Mouse (Mus musculus): ENCODE data around the gene Dnah14. TPM values are rescaled to one million over a fixed set of nuclear protein-coding genes. Genes with fewer than 3 reads are reported as not detected.

The Dnah14 gene
- polyA plus RNA-seq, 1 experiment from 2014 or later, result 1.8 TPM

- H3K9me3 ChIP-seq (ENCODE audit: control insufficient read depth, low read length), result no peaks in the 10 kb centered on the region
- no peak overlapping the region for H3K27ac ChIP-seq (replicated peaks; ENCODE audit: low read depth, low read length)
- WGBS, result 85% methylated on average over 8 of the region's 8 CpGs
- H3K9ac ChIP-seq (ENCODE audit: low read depth, low read length), result no peak overlapping the region
- H3K4me2 ChIP-seq (ENCODE audit: low read depth, low read length), result no peak overlapping the region
- 0 out of 2 replicates have a peak, but pooled peaks cover 2% of the 10 kb centered on the region for H3K27me3 ChIP-seq (replicated peaks; ENCODE audit: control insufficient read depth, insufficient read depth, low read length)
- no peak for ATAC-seq (ENCODE audit: low read depth)
- no peak overlapping the region for H3K4me3 ChIP-seq (ENCODE audit: low read depth, low read length)
- H3K36me3 ChIP-seq (ENCODE audit: control insufficient read depth, insufficient read depth, low read length), result no peaks in the 10 kb centered on the region
- no peak for DNase-seq (ENCODE audit: low spot score)
- H3K4me1 ChIP-seq (ENCODE audit: control insufficient read depth, insufficient read depth, low read length), result no peaks in the 10 kb centered on the region
Measured at GRCm38 (mm10) chr1:181549987-181550386, 26.4 kb upstream of the Dnah14 start.

DNA sequence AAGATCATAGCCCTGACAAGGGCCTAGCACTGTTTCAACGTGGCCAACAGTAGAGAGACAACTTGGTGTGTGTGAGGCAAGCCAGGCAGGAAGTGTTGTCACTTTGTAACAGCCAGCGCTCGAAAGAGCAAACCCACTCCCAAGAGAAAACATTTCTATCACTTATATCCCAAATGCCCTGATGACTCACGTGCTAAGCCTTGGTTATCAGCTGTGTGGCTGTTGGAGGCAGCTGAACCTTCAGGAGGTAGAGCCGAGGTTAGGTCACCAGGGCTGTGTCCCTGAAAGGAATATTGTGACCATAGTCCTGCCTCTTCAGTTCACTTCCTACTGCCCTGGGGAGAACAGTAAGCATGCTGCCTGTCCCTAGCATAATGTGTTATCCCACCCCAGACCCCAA, 25.5 kb upstream of the Dnah14 start:
- no peak for DNase-seq (ENCODE audit: low spot score)
- ATAC-seq (ENCODE audit: low read depth), result no peak
- Histone ChIP-seq H3K9me3 (ENCODE audit: control insufficient read depth, low read length) (no peaks in the 10 kb centered on the region), H3K4me2 (ENCODE audit: low read depth, low read length) (no peak overlapping the region), H3K36me3 (ENCODE audit: control insufficient read depth, insufficient read depth, low read length) (no peaks in the 10 kb centered on the region), H3K27me3 (replicated peaks; ENCODE audit: control insufficient read depth, insufficient read depth, low read length) (no peaks in the 10 kb centered on the region), H3K4me3 (ENCODE audit: low read depth, low read length) (no peak overlapping the region), H3K27ac (replicated peaks; ENCODE audit: low read depth, low read length) (no peak overlapping the region), H3K4me1 (ENCODE audit: control insufficient read depth, insufficient read depth, low read length) (no peaks in the 10 kb centered on the region), H3K9ac (ENCODE audit: low read depth, low read length) (no peak overlapping the region)
- WGBS, result 57% methylated on average over 5 of the region's 5 CpGs

DNA sequence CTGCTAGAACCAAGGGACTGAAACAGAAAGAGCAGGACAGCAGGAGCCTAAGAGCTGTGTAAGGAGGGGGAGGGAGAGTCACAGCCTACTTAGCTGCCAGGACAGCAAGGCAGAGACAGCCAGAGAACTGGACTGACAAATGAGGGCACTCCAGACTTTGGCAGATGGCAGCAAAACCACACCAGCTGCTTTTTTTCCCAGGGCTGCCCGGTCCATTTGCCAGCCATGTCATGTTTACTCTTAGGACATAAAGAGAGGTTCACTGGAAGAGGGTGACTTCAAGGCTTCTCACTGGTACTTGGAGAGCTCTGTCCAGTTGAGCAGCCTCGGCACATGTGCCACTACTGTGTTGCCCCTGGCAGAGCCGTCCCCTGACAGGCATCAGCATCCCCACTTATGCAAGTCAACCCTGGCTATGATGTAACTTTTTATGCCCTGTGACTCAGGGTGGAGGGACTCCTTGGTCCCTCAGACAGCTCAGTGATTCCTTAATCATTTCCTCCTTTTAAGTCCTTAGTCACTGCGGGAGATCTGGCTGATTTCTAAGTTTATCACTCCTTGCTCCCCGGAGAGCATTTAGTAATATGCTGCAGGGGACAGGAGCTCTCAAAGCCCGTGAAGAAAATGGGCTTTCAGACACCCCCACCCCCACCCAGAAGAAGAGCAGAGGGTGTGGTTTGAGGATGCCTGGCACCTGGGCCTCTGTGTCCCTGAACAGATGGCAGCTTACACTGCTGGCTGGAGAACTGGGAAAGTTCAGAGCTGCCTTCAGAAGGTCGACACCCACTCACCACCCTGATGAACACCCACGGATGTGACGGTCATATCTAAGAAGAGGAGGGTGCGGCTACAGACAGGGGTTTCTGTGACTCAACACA, 23.6 kb upstream of the Dnah14 start:
- Histone ChIP-seq H3K4me3 (ENCODE audit: low read depth, low read length) (no peak overlapping the region), H3K9me3 (ENCODE audit: control insufficient read depth, low read length) (no peaks in the 10 kb centered on the region), H3K9ac (ENCODE audit: low read depth, low read length) (no peak overlapping the region), H3K27me3 (replicated peaks; ENCODE audit: control insufficient read depth, insufficient read depth, low read length) (no peaks in the 10 kb centered on the region), H3K36me3 (ENCODE audit: control insufficient read depth, insufficient read depth, low read length) (no peaks in the 10 kb centered on the region), H3K27ac (replicated peaks; ENCODE audit: low read depth, low read length) (no peak overlapping the region), H3K4me1 (ENCODE audit: control insufficient read depth, insufficient read depth, low read length) (no peaks in the 10 kb centered on the region), H3K4me2 (ENCODE audit: low read depth, low read length) (no peak overlapping the region)
- 40% methylated on average over 10 of the region's 10 CpGs for WGBS
- DNase-seq (ENCODE audit: low spot score) (no peak), ATAC-seq (ENCODE audit: low read depth) (peak; percentile 44; the same call in 1 of the 2 replicates)

- Histone ChIP-seq H3K27me3 (replicated peaks; ENCODE audit: control insufficient read depth, insufficient read depth, low read length) (no peaks in the 10 kb centered on the region), H3K4me3 (ENCODE audit: low read depth, low read length) (no peak overlapping the region), H3K27ac (replicated peaks; ENCODE audit: low read depth, low read length) (no peak overlapping the region), H3K36me3 (ENCODE audit: control insufficient read depth, insufficient read depth, low read length) (no peaks in the 10 kb centered on the region), H3K9me3 (ENCODE audit: control insufficient read depth, low read length) (no peaks in the 10 kb centered on the region), H3K9ac (ENCODE audit: low read depth, low read length) (no peak overlapping the region), H3K4me1 (ENCODE audit: control insufficient read depth, insufficient read depth, low read length) (no peaks in the 10 kb centered on the region), H3K4me2 (ENCODE audit: low read depth, low read length) (no peak overlapping the region)
- DNase-seq (ENCODE audit: low spot score), result no peak
- no peak for ATAC-seq (ENCODE audit: low read depth)
- WGBS, result 75% methylated on average over 5 of the region's 5 CpGs
Measured at GRCm38 (mm10) chr1:181555475-181555874, 20.9 kb upstream of the Dnah14 start.

- WGBS, result 58% methylated on average over 10 of the region's 10 CpGs
- Histone ChIP-seq H3K27me3 (replicated peaks; ENCODE audit: control insufficient read depth, insufficient read depth, low read length) (no peaks in the 10 kb centered on the region), H3K4me1 (ENCODE audit: control insufficient read depth, insufficient read depth, low read length) (0 out of 2 replicates have a peak, but pooled peaks cover 3% of the 10 kb centered on the region), H3K9me3 (ENCODE audit: control insufficient read depth, low read length) (no peaks in the 10 kb centered on the region), H3K4me2 (ENCODE audit: low read depth, low read length) (no peak overlapping the region), H3K27ac (replicated peaks; ENCODE audit: low read depth, low read length) (no peak overlapping the region), H3K36me3 (ENCODE audit: control insufficient read depth, insufficient read depth, low read length) (no peaks in the 10 kb centered on the region), H3K4me3 (ENCODE audit: low read depth, low read length) (no peak overlapping the region), H3K9ac (ENCODE audit: low read depth, low read length) (no peak overlapping the region)
- no peak for DNase-seq (ENCODE audit: low spot score)
- ATAC-seq (ENCODE audit: low read depth), result no peak
Measured at GRCm38 (mm10) chr1:181559655-181560054, 16.7 kb upstream of the Dnah14 start.

DNA sequence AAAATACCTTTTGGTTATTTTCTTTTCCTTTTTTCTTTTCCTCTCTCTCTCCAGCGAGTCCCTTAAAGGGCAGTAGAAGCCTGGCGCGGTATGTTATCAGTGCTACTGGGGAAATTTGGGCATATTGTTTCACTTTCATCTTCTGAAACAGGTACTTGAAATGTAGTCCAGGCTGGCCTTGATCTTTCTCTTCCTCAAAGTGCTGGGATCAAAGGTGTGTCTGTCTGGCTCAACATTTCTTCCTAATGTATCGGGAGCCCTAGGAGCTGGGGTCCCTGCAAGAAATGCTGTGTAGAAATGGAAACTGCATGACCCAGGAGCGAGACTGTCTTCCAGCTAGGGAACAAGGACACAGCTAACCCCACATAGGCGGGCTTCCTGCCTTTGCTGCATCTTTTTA, 16.0 kb upstream of the Dnah14 start:
- H3K27ac ChIP-seq (replicated peaks; ENCODE audit: low read depth, low read length), result no peak overlapping the region
- no peak overlapping the region for H3K4me3 ChIP-seq (ENCODE audit: low read depth, low read length)
- no peak overlapping the region for H3K9ac ChIP-seq (ENCODE audit: low read depth, low read length)
- DNase-seq (ENCODE audit: low spot score), result no peak
- WGBS, result 69% methylated on average over 6 of the region's 6 CpGs
- no peaks in the 10 kb centered on the region for H3K9me3 ChIP-seq (ENCODE audit: control insufficient read depth, low read length)
- H3K4me1 ChIP-seq (ENCODE audit: control insufficient read depth, insufficient read depth, low read length), result 0 out of 2 replicates have a peak, but pooled peaks cover 3% of the 10 kb centered on the region
- H3K36me3 ChIP-seq (ENCODE audit: control insufficient read depth, insufficient read depth, low read length), result no peaks in the 10 kb centered on the region
- no peak overlapping the region for H3K4me2 ChIP-seq (ENCODE audit: low read depth, low read length)
- no peak for ATAC-seq (ENCODE audit: low read depth)
- H3K27me3 ChIP-seq (replicated peaks; ENCODE audit: control insufficient read depth, insufficient read depth, low read length), result no peaks in the 10 kb centered on the region

DNA sequence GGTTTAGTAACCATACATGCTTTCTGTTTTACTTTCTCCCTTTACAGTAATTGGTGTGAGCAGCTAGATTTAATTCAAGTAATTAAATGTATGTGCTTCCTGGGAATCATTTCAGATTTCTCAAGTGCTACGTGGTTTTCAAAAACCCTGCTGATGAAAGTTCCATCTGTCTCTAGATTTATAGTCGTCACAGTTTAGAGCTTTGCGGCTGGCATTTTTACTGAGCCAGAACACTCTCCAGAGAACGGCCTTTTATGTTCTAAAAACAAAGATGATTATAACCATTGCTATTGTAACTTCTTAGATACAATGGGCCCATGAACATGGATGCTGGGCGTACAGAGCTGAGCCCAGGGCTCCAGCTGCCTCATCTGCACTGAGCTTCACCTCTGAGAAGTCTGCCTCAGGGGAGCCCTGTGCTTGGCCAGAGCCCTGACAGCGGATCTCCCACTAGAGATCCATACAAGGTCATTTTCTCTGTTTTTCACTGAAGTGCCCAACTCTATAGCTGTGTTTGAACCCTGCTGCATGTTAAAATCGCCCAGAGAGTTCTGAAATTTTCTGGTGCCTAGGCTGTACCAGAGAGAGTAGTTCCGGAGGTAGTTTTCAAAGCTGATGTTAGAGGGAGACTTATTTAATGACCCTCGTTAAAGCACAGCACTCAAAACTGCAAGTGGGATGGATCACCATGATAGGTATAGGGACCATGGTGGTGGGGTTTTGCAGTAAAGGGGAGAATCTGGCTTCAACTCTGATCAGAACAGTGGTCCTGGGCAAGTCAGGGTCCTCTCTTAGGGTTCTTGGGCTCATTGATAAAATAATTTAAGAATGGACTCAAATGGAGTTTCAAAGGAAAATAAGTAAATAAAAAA, 15.2 kb upstream of the Dnah14 start:
- no peak overlapping the region for H3K9ac ChIP-seq (ENCODE audit: low read depth, low read length)
- 0 out of 2 replicates have a peak, but pooled peaks cover 3% of the 10 kb centered on the region for H3K4me1 ChIP-seq (ENCODE audit: control insufficient read depth, insufficient read depth, low read length)
- 46% methylated on average over 9 of the region's 9 CpGs for WGBS
- H3K9me3 ChIP-seq (ENCODE audit: control insufficient read depth, low read length), result no peaks in the 10 kb centered on the region
- H3K4me3 ChIP-seq (ENCODE audit: low read depth, low read length), result no peak overlapping the region
- no peaks in the 10 kb centered on the region for H3K36me3 ChIP-seq (ENCODE audit: control insufficient read depth, insufficient read depth, low read length)
- H3K27ac ChIP-seq (replicated peaks; ENCODE audit: low read depth, low read length), result no peak overlapping the region
- no peaks in the 10 kb centered on the region for H3K27me3 ChIP-seq (replicated peaks; ENCODE audit: control insufficient read depth, insufficient read depth, low read length)
- no peak overlapping the region for H3K4me2 ChIP-seq (ENCODE audit: low read depth, low read length)
- DNase-seq (ENCODE audit: low spot score), result no peak
- no peak; the same call in 1 of the 2 replicates for ATAC-seq (ENCODE audit: low read depth)

GRCm38 (mm10) chr1:181561768-181562444, 14.5 kb upstream of the Dnah14 start:
- no peak for DNase-seq (ENCODE audit: low spot score)
- Histone ChIP-seq H3K9me3 (ENCODE audit: control insufficient read depth, low read length) (no peaks in the 10 kb centered on the region), H3K27me3 (replicated peaks; ENCODE audit: control insufficient read depth, insufficient read depth, low read length) (no peaks in the 10 kb centered on the region), H3K4me1 (ENCODE audit: control insufficient read depth, insufficient read depth, low read length) (0 out of 2 replicates have a peak, but pooled peaks cover 3% of the 10 kb centered on the region), H3K4me3 (ENCODE audit: low read depth, low read length) (no peak overlapping the region), H3K4me2 (ENCODE audit: low read depth, low read length) (no peak overlapping the region), H3K36me3 (ENCODE audit: control insufficient read depth, insufficient read depth, low read length) (no peaks in the 10 kb centered on the region), H3K9ac (ENCODE audit: low read depth, low read length) (no peak overlapping the region), H3K27ac (replicated peaks; ENCODE audit: low read depth, low read length) (no peak overlapping the region)
- no peak for ATAC-seq (ENCODE audit: low read depth)
- 21% methylated on average over 8 of the region's 8 CpGs for WGBS

Data from embryonic facial prominence, embryonic 14.5 days (tissue).